Mouse (Mus musculus) heart, embryonic 15.5 days (tissue): ENCODE results near the gene Zfp385b. TPM values are rescaled to one million over a fixed set of nuclear protein-coding genes. Genes with fewer than 3 reads are reported as not detected.

Experiments used
- ATAC-seq: fragments of 200-750 bp; cut with Nextera tagmentation; replicated peaks from 2 replicates; pipeline ENCODE4 v1.8.0; 2017; ENCODE audit warnings: low read depth, moderate TSS enrichment; ENCODE audit not compliant: insufficient number of reproducible peaks, insufficient read depth, low FRiP score
- H3K27ac ChIP-seq: fragments of 300-500 bp; sonication (generic); 2 replicates; pipeline ENCODE4 v1.5.1; 2015; ENCODE audit warnings: mild to moderate bottlenecking, inconsistent platforms
- H3K27me3 ChIP-seq: fragments of 300-500 bp; sonication (generic); 2 replicates; pipeline ENCODE4 v1.6.1; 2015; ENCODE audit warnings: inconsistent platforms
- H3K36me3 ChIP-seq: fragments of 300-500 bp; sonication (generic); 2 replicates; pipeline ENCODE4 v1.6.1; 2015; ENCODE audit warnings: mild to moderate bottlenecking, inconsistent platforms
- H3K4me1 ChIP-seq: fragments of 300-500 bp; sonication (generic); replicated peaks from 2 replicates; pipeline ENCODE4 v1.6.1; 2015; ENCODE audit warnings: inconsistent platforms
- H3K4me2 ChIP-seq: fragments of 300-500 bp; sonication (generic); 2 replicates; pipeline ENCODE4 v1.6.1; 2015; ENCODE audit warnings: inconsistent platforms, mild to moderate bottlenecking, moderate library complexity
- H3K4me3 ChIP-seq: fragments of 300-500 bp; sonication (generic); 2 replicates; pipeline ENCODE4 v1.5.1; 2015; ENCODE audit warnings: mild to moderate bottlenecking, inconsistent platforms
- H3K9ac ChIP-seq: fragments of 300-500 bp; sonication (generic); 2 replicates; pipeline ENCODE4 v1.6.1; 2015; ENCODE audit warnings: mild to moderate bottlenecking, inconsistent platforms
- H3K9me3 ChIP-seq: fragments of 300-500 bp; sonication (generic); replicated peaks from 2 replicates; pipeline ENCODE4 v1.6.1; 2016; ENCODE audit warnings: inconsistent platforms
- WGBS: fragments of 180-500 bp; shearing (Covaris S2); methylation state at CpG from one replicate; pipeline ENCODE4 v1.1.7; 2015; ENCODE audit warnings: mixed read lengths; 5-methylcytosine and 5-hydroxymethylcytosine counted together
- polyA plus RNA-seq: library from polyadenylated mRNA; unstranded; fragments of >200 nt; fragmentation: Nextera tagmentation; extraction: Ambion mirVana; gene quantifications from 2 replicates; pipeline ENCODE4 v1.2.1, GENCODE M21; 2015

The Zfp385b gene
- polyA plus RNA-seq, 1 experiment from 2014 or later = 3.8 TPM

- no peak overlapping the region for H3K4me2 ChIP-seq
- H3K9me3 ChIP-seq = no peaks in the 10 kb centered on the region
- ATAC-seq = no peak
- no peak overlapping the region for H3K9ac ChIP-seq
- 69% methylated on average over 5 of the region's 5 CpGs for WGBS
- no peaks in the 10 kb centered on the region for H3K4me1 ChIP-seq
- H3K27me3 ChIP-seq = no peaks in the 10 kb centered on the region
- H3K4me3 ChIP-seq = no peak overlapping the region
- no peak overlapping the region for H3K27ac ChIP-seq
- H3K36me3 ChIP-seq = no peaks in the 10 kb centered on the region
Measured at GRCm38 (mm10) chr2:77746417-77746816, 73.0 kb downstream of the Zfp385b start.

GRCm38 (mm10) chr2:77745246-77745645 lies 74.2 kb downstream of the Zfp385b start:
- Histone ChIP-seq H3K27me3 (no peaks in the 10 kb centered on the region), H3K4me2 (no peak overlapping the region), H3K36me3 (no peaks in the 10 kb centered on the region), H3K9me3 (no peaks in the 10 kb centered on the region), H3K4me3 (no peak overlapping the region), H3K27ac (no peak overlapping the region), H3K9ac (no peak overlapping the region), H3K4me1 (no peaks in the 10 kb centered on the region)
- WGBS = 78% methylated on average over 7 of the region's 7 CpGs
- no peak for ATAC-seq

- no peak overlapping the region for H3K4me2 ChIP-seq
- H3K27me3 ChIP-seq = no peaks in the 10 kb centered on the region
- 76% methylated on average over 4 of the region's 4 CpGs for WGBS
- H3K4me1 ChIP-seq = no peaks in the 10 kb centered on the region
- no peak overlapping the region for H3K9ac ChIP-seq
- no peak overlapping the region for H3K4me3 ChIP-seq
- no peaks in the 10 kb centered on the region for H3K36me3 ChIP-seq
- no peak overlapping the region for H3K27ac ChIP-seq
- ATAC-seq = no peak
- H3K9me3 ChIP-seq = no peaks in the 10 kb centered on the region
Measured at GRCm38 (mm10) chr2:77742359-77742758, 77.1 kb downstream of the Zfp385b start.

- no peak overlapping the region for H3K9ac ChIP-seq
- H3K4me3 ChIP-seq = no peak overlapping the region
- H3K36me3 ChIP-seq = no peaks in the 10 kb centered on the region
- no peaks in the 10 kb centered on the region for H3K9me3 ChIP-seq
- no peaks in the 10 kb centered on the region for H3K27me3 ChIP-seq
- no peak for ATAC-seq
- no peak overlapping the region for H3K4me2 ChIP-seq
- H3K27ac ChIP-seq = no peak overlapping the region
- no peaks in the 10 kb centered on the region for H3K4me1 ChIP-seq
- 64% methylated on average over 2 of the region's 2 CpGs for WGBS
Measured at GRCm38 (mm10) chr2:77730196-77730595, 89.2 kb downstream of the Zfp385b start.

- Histone ChIP-seq H3K27me3 (no peaks in the 10 kb centered on the region), H3K9ac (no peak overlapping the region), H3K9me3 (no peaks in the 10 kb centered on the region), H3K36me3 (no peaks in the 10 kb centered on the region), H3K4me1 (no peaks in the 10 kb centered on the region), H3K4me3 (no peak overlapping the region), H3K4me2 (no peak overlapping the region), H3K27ac (no peak overlapping the region)
- 74% methylated on average over 7 of the region's 7 CpGs for WGBS
- no peak for ATAC-seq
Measured at GRCm38 (mm10) chr2:77726798-77727197, 92.6 kb downstream of the Zfp385b start.

GRCm38 (mm10) chr2:77720806-77721205 lies 98.6 kb downstream of the Zfp385b start:
- Histone ChIP-seq H3K9ac (no peak overlapping the region), H3K4me3 (no peak overlapping the region), H3K27ac (no peak overlapping the region), H3K4me2 (no peak overlapping the region), H3K9me3 (no peaks in the 10 kb centered on the region), H3K36me3 (no peaks in the 10 kb centered on the region), H3K27me3 (no peaks in the 10 kb centered on the region), H3K4me1 (no peaks in the 10 kb centered on the region)
- 80% methylated on average over 4 of the region's 4 CpGs for WGBS
- ATAC-seq = no peak

GRCm38 (mm10) chr2:77716367-77716766 lies 103.1 kb downstream of the Zfp385b start:
- WGBS = 78% methylated on average over 3 of the region's 3 CpGs
- no peak for ATAC-seq
- no peak overlapping the region for H3K27ac ChIP-seq
- no peak overlapping the region for H3K4me3 ChIP-seq
- no peaks in the 10 kb centered on the region for H3K36me3 ChIP-seq
- H3K4me2 ChIP-seq = no peak overlapping the region
- H3K9ac ChIP-seq = no peak overlapping the region
- H3K9me3 ChIP-seq = no peaks in the 10 kb centered on the region
- no peaks in the 10 kb centered on the region for H3K4me1 ChIP-seq
- H3K27me3 ChIP-seq = no peaks in the 10 kb centered on the region

GRCm38 (mm10) chr2:77713886-77714285 lies 105.6 kb downstream of the Zfp385b start:
- Histone ChIP-seq H3K4me2 (no peak overlapping the region), H3K9me3 (no peaks in the 10 kb centered on the region), H3K36me3 (no peaks in the 10 kb centered on the region), H3K27me3 (no peaks in the 10 kb centered on the region), H3K9ac (no peak overlapping the region), H3K27ac (no peak overlapping the region), H3K4me1 (no peaks in the 10 kb centered on the region), H3K4me3 (no peak overlapping the region)
- 50% methylated on average over 5 of the region's 5 CpGs for WGBS
- no peak for ATAC-seq

GRCm38 (mm10) chr2:77711751-77712150 lies 107.7 kb downstream of the Zfp385b start:
- H3K4me2 ChIP-seq = no peak overlapping the region
- H3K9me3 ChIP-seq = no peaks in the 10 kb centered on the region
- H3K4me1 ChIP-seq = no peaks in the 10 kb centered on the region
- H3K27me3 ChIP-seq = no peaks in the 10 kb centered on the region
- WGBS = 57% methylated on average over 1 of the region's 1 CpGs
- H3K9ac ChIP-seq = no peak overlapping the region
- H3K36me3 ChIP-seq = no peaks in the 10 kb centered on the region
- H3K27ac ChIP-seq = no peak overlapping the region
- no peak for ATAC-seq
- H3K4me3 ChIP-seq = no peak overlapping the region

GRCm38 (mm10) chr2:77709206-77709794 lies 110.1 kb downstream of the Zfp385b start:
- Histone ChIP-seq H3K4me1 (no peaks in the 10 kb centered on the region), H3K27ac (no peak overlapping the region), H3K9me3 (no peaks in the 10 kb centered on the region), H3K27me3 (no peaks in the 10 kb centered on the region), H3K4me3 (no peak overlapping the region), H3K9ac (no peak overlapping the region), H3K4me2 (peak overlapping the region; percentile 50), H3K36me3 (no peaks in the 10 kb centered on the region)
- ATAC-seq = no peak
- 23% methylated on average over 7 of the region's 7 CpGs for WGBS

- Histone ChIP-seq H3K36me3 (no peaks in the 10 kb centered on the region), H3K9me3 (no peaks in the 10 kb centered on the region), H3K4me2 (no peak overlapping the region), H3K4me1 (no peaks in the 10 kb centered on the region), H3K27me3 (no peaks in the 10 kb centered on the region), H3K9ac (no peak overlapping the region), H3K4me3 (no peak overlapping the region), H3K27ac (no peak overlapping the region)
- no peak for ATAC-seq
- WGBS = 76% methylated on average over 9 of the region's 9 CpGs
Measured at GRCm38 (mm10) chr2:77707138-77707537, 112.3 kb downstream of the Zfp385b start.

- H3K4me3 ChIP-seq = no peak overlapping the region
- no peak overlapping the region for H3K4me2 ChIP-seq
- H3K9me3 ChIP-seq = no peaks in the 10 kb centered on the region
- H3K27me3 ChIP-seq = no peaks in the 10 kb centered on the region
- H3K27ac ChIP-seq = no peak overlapping the region
- WGBS = 77% methylated on average over 2 of the region's 2 CpGs
- no peak for ATAC-seq
- H3K36me3 ChIP-seq = no peaks in the 10 kb centered on the region
- no peak overlapping the region for H3K9ac ChIP-seq
- H3K4me1 ChIP-seq = no peaks in the 10 kb centered on the region
Measured at GRCm38 (mm10) chr2:77705476-77705875, 114.0 kb downstream of the Zfp385b start.
